Mouse (Mus musculus) small intestine, adult 2 months (tissue): ENCODE measurements at regions not wholly inside any gene's neighbourhood (a gene's known extent, or its start where the extent isn't known, plus 50 kb on each side); places are given as distances from the start of the nearest gene placed in this dataset.
"Not testable (repeated sequence)": the region's sequence is repeated elsewhere in the genome, so short reads cannot be mapped to it uniquely, and the experiment has no call there.

ENCODE experiments used
- CTCF ChIP-seq: fragments of 200-500 bp; IDR thresholded peaks from 2 replicates; pipeline ENCODE4 v1.5.1; 2012; ENCODE audit warnings: low read depth, mild to moderate bottlenecking, control low read depth, inconsistent platforms, low read length, moderate library complexity, mixed read lengths; ENCODE audit not compliant: insufficient replicate concordance, insufficient read length; ENCODE audit errors: extremely low read depth
- POLR2A ChIP-seq: fragments of 200-500 bp; IDR thresholded peaks from 2 replicates; pipeline ENCODE4 v1.6.1; 2012; ENCODE audit warnings: low read depth, mild to moderate bottlenecking, control low read depth, inconsistent platforms, low read length, moderate library complexity

- TF ChIP-seq CTCF, POLR2A: not testable (repeated sequence)
Observed at GRCm38 (mm10) chr14:53283350-53284141, 788.0 kb upstream of the Olfr1507 start.
